Mouse (Mus musculus): ENCODE data around the gene Prickle1. TPM values are rescaled to one million over a fixed set of nuclear protein-coding genes. Genes with fewer than 3 reads are reported as not detected.

Prickle1 gene
- total and polyA plus RNA-seq, 3 experiments, result 0.64 to 1.8 (median 1.7) TPM

DNA sequence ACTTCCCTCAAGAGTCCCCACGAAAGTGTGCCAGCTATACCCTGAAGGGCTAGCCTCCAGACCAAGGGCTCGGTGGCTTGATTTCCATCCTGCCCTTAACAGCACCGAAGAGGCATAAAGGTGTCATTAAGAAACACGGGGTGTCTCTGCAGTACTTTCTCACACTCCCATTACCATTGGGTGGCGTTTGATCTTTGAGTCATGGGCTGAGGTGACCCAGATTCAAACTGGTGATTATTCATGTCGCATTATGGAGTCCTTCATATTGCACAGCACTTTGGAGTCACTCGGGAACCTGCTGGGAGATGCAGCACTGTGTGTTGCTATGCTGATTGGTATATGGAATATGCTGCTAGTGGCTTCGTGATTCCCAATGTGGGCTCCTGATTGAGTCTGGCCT lies 14.0 kb downstream of the Prickle1 start:
- H3K4me1 ChIP-seq (ENCODE audit: control insufficient read depth in 1 of 2, insufficient read depth in 2 of 2), result no peaks in the 10 kb centered on the region
- no peaks in the 10 kb centered on the region for H3K36me3 ChIP-seq (replicated peaks in 1 of 2; ENCODE audit: control insufficient read depth in 1 of 2, insufficient read depth in 1 of 2, low read length in 1 of 2)
- no peak overlapping the region for H3K9ac ChIP-seq (ENCODE audit: insufficient read depth, low read depth)
- in situ Hi-C loops (cut with MboI; ENCODE audit: low pct_ligation_motif_present, low pct_unique_long_range_greater_than_20kb, low sequenced_read_pairs) (loop anchor here (25.0 kb wide), 1 partner anchor 631 kb away; no protein-coding TSS in a partner anchor), dilution Hi-C loops (cut with MboI; ENCODE audit: extremely low pct_ligation_motif_present, extremely low pct_unique_long_range_greater_than_20kb, low sequenced_read_pairs) (no loop called here)
- no peak overlapping the region for H3K27ac ChIP-seq (ENCODE audit: insufficient read depth, low read depth)
- H3K4me3 ChIP-seq (replicated peaks in 1 of 3; ENCODE audit: low read depth in 2 of 3, low read length in 2 of 3, poor library complexity in 1 of 3), result no peak overlapping the region
- H3K27me3 ChIP-seq (replicated peaks), result no peaks in the 10 kb centered on the region
- H3K4me2 ChIP-seq (ENCODE audit: insufficient read depth, low read depth, poor library complexity, severe bottlenecking), result no peak overlapping the region
- TF ChIP-seq ETS1 (conservative IDR thresholded peaks at IDR 0.05; ENCODE audit: low read depth, low read length) (no peak), E2F4 (IDR thresholded peaks at IDR 0.05; ENCODE audit: insufficient replicate concordance, low read depth, low read length) (no peak), ZKSCAN1 (IDR thresholded peaks at IDR 0.05; ENCODE audit: borderline replicate concordance, low read depth, low read length) (no peak), SMC3 (IDR thresholded peaks at IDR 0.05; ENCODE audit: low read depth, low read length) (no peak), ZMIZ1 (IDR thresholded peaks at IDR 0.05; ENCODE audit: low read depth, low read length) (no peak), USF1 (IDR thresholded peaks at IDR 0.05; ENCODE audit: low read depth, low read length) (no peak), PAX5 (IDR thresholded peaks at IDR 0.05; ENCODE audit: low read length) (no peak), JUN (IDR thresholded peaks at IDR 0.05; ENCODE audit: insufficient read depth, low read depth, low read length) (no peak), MEF2A (IDR thresholded peaks at IDR 0.05; ENCODE audit: borderline replicate concordance, low read depth, low read length) (no peak), CTCF (conservative IDR thresholded peaks at IDR 0.05 in 1 of 2, IDR thresholded peaks at IDR 0.05 in 1 of 2; ENCODE audit: low read depth in 2 of 2, low read length in 2 of 2) (no peak), IRF4 (IDR thresholded peaks at IDR 0.05; ENCODE audit: low read depth, low read length) (no peak), TCF12 (IDR thresholded peaks at IDR 0.05; ENCODE audit: low read depth, low read length) (no peak), SIN3A (IDR thresholded peaks at IDR 0.05; ENCODE audit: low read length) (no peak), NRF1 (IDR thresholded peaks at IDR 0.05; ENCODE audit: low read depth, low read length) (no peak), ZNF384 (IDR thresholded peaks at IDR 0.05; ENCODE audit: low read depth, low read length) (no peak), MXI1 (IDR thresholded peaks at IDR 0.05; ENCODE audit: low read depth, low read length) (no peak), TBP (conservative IDR thresholded peaks at IDR 0.05; ENCODE audit: low read depth, low read length) (no peak)
- H3K9me3 ChIP-seq (replicated peaks; ENCODE audit: low read length), result peaks cover 5% of the 10 kb centered on the region
- no peaks in the 10 kb centered on the region for H3K79me2 ChIP-seq (replicated peaks; ENCODE audit: control insufficient read depth, extremely low read depth, insufficient read depth, poor library complexity, severe bottlenecking)
- DNase-seq (ENCODE audit: extremely low read depth), result no peak

DNA sequence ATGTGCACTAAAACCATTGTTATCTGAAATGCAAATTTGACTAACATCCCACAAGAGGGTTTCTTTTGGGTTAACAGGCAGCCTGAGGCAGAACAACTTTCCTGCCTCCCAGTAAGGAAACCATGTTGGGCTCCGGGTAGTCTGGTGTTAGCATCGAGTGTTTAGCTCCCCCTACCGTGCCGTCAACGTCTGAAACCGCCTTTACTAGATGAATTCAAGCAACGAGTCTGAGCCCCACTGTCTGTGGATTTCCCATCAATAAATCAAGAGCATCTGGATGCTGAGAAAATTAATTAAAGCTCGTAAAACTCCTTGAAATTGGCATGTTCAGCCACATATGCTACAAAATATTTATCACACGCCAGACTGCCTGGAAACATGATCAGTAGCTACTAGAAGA lies 15.8 kb downstream of the Prickle1 start:
- Histone ChIP-seq H3K4me2 (ENCODE audit: insufficient read depth, low read depth, poor library complexity, severe bottlenecking) (no peak overlapping the region), H3K9ac (ENCODE audit: insufficient read depth, low read depth) (no peak overlapping the region), H3K27me3 (replicated peaks) (no peaks in the 10 kb centered on the region), H3K36me3 (replicated peaks in 1 of 2; ENCODE audit: control insufficient read depth in 1 of 2, insufficient read depth in 1 of 2, low read length in 1 of 2) (no peaks in the 10 kb centered on the region), H3K4me1 (ENCODE audit: control insufficient read depth in 1 of 2, insufficient read depth in 2 of 2) (no peaks in the 10 kb centered on the region), H3K27ac (ENCODE audit: insufficient read depth, low read depth) (no peak overlapping the region), H3K4me3 (replicated peaks in 1 of 3; ENCODE audit: low read depth in 2 of 3, low read length in 2 of 3, poor library complexity in 1 of 3) (no peak overlapping the region), H3K9me3 (replicated peaks; ENCODE audit: low read length) (peaks cover 5% of the 10 kb centered on the region), H3K79me2 (replicated peaks; ENCODE audit: control insufficient read depth, extremely low read depth, insufficient read depth, poor library complexity, severe bottlenecking) (no peaks in the 10 kb centered on the region)
- in situ Hi-C loops (cut with MboI; ENCODE audit: low pct_ligation_motif_present, low pct_unique_long_range_greater_than_20kb, low sequenced_read_pairs), result loop anchor here (10.0 to 25.0 kb wide), 2 partner anchors 65 to 632 kb away; no protein-coding TSS in a partner anchor
- TF ChIP-seq TBP (conservative IDR thresholded peaks at IDR 0.05; ENCODE audit: low read depth, low read length) (no peak), HCFC1 (IDR thresholded peaks at IDR 0.05; ENCODE audit: low read depth, low read length) (no peak), MAZ (IDR thresholded peaks at IDR 0.05; ENCODE audit: low read depth, low read length) (no peak), UBTF (IDR thresholded peaks at IDR 0.05; ENCODE audit: low read depth, low read length) (no peak), USF2 (conservative IDR thresholded peaks at IDR 0.05; ENCODE audit: low read depth, low read length) (no peak), MYC (IDR thresholded peaks at IDR 0.05; ENCODE audit: low read depth, low read length) (no peak)
- dilution Hi-C loops (cut with MboI; ENCODE audit: extremely low pct_ligation_motif_present, extremely low pct_unique_long_range_greater_than_20kb, low sequenced_read_pairs), result no loop called here
- DNase-seq (ENCODE audit: extremely low read depth), result no peak
